Mouse (Mus musculus) lung, postnatal 14 days (tissue): ENCODE results near the gene Gm20883.
"Not testable (repeated sequence)": the region's sequence is repeated elsewhere in the genome, so short reads cannot be mapped to it uniquely, and the experiment has no call there.

Experiments used
- DNase-seq: peaks from one replicate; pipeline ENCODE4 v3.0.0; 2021

Gene Gm20883

DNA sequence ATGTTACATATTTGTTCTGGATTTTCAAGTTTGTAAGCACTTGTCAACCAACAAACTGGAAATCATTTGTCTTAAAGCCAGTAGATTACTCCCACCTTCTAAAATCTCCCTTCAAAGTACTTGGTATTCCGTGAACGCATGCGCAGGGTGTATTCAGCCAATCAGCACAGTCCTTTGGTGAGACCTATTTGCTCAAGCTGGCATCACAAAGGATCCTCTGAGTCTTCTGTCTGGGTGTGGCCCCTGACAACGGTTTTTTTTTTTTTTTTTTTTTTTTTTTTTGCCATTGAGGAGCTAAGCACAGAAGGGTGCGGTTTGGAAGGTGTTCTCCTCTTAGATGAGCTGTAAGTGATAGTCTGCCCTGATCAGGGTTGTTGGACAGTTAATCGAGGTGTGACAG lies at the start of gene Gm20883:
Gm20883 (plus strand) TSS at position 301 of the 400 bp plus-strand sequence.
- not testable (repeated sequence) for DNase-seq
